Mouse (Mus musculus) forebrain, embryonic 10.5 days (tissue): ENCODE measurements around the gene Ccdc40. TPM values are rescaled to one million over a fixed set of nuclear protein-coding genes. Genes with fewer than 3 reads are reported as not detected.

Source experiments
- DNase-seq: peaks from one replicate; pipeline ENCODE4 v3.0.0-alpha.2; 2017; ENCODE audit warnings: low spot score; ENCODE audit errors: extremely low spot score
- H3K27ac ChIP-seq: fragments of 300-500 bp; sonication (generic); 2 replicates; pipeline ENCODE4 v1.5.1; 2016; ENCODE audit warnings: mild to moderate bottlenecking
- H3K27me3 ChIP-seq: fragments of 300-500 bp; sonication (generic); 2 replicates; pipeline ENCODE4 v1.6.1; 2016; ENCODE audit warnings: mild to moderate bottlenecking; ENCODE audit not compliant: poor library complexity, severe bottlenecking
- H3K36me3 ChIP-seq: fragments of 300-500 bp; sonication (generic); replicated peaks from 2 replicates; pipeline ENCODE4 v1.6.1; 2016; ENCODE audit warnings: mild to moderate bottlenecking, moderate library complexity
- H3K4me1 ChIP-seq: fragments of 300-500 bp; sonication (generic); 2 replicates; pipeline ENCODE4 v1.6.1; 2016
- H3K4me3 ChIP-seq: fragments of 300-500 bp; sonication (generic); 2 replicates; pipeline ENCODE4 v1.5.1; 2016; ENCODE audit warnings: mild to moderate bottlenecking, moderate library complexity
- H3K9me3 ChIP-seq: fragments of 300-500 bp; sonication (generic); 2 replicates; pipeline ENCODE4 v1.6.1; 2016; ENCODE audit warnings: mild to moderate bottlenecking, moderate library complexity
- WGBS: fragments of 180-500 bp; shearing (Covaris S2); methylation state at CpG from one replicate; pipeline ENCODE4 v1.1.7; 2016; 5-methylcytosine and 5-hydroxymethylcytosine counted together
- polyA plus RNA-seq: library from polyadenylated mRNA; unstranded; fragments of >200 nt; fragmentation: Nextera tagmentation; extraction: Ambion mirVana; gene quantifications from 2 replicates; pipeline ENCODE4 v1.2.1, GENCODE M21; 2016

Ccdc40 gene
- 23.1 and 23.6 TPM in 2 replicates for polyA plus RNA-seq

DNA sequence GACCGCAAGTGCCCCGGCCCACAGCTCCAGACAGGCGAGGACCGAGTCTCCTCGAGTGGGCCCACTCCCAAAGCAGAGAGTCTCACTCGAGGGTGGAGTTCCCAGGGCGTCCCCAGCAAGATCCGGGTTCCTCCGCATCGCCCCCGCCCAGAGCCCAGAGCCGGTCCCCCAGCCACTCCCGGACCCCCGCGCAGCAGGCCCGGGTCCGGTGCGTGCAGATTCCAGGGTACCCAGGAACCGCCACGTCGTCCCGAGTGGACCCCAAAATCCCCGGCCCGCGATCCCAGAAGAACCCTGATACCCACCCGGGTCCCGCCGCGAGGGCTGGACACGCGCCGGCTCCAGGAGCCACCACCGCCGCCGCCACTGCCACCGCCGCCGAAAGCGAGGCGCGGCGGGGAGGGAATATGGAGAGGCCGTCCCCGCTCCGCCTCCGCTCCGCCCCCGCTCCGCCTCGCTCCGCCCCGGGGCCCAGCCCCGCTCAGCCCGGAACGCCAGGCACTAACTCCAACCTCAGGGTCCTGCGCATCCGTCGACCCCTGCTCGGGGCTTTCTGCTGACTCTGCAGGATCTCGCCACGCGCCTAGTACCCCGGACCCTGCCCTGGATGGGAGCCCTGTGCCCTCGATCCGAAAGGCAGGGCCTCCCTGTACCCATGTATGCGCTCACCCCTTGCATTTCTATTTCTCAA lies at the start of gene Ccdc40, which contains the start of gene Tbc1d16:
Gene Ccdc40 (plus strand): TSS at position 482 of the 691 bp plus-strand sequence.
Gene Tbc1d16 (minus strand): TSS at position 409 of the 691 bp plus-strand sequence.
- Histone ChIP-seq H3K4me3 (peak within 1 kb of the TSS; percentile 79), H3K4me1 (peaks cover 64% of the 10 kb centered on the region), H3K36me3 (peaks cover 42% of the 10 kb centered on the region), H3K9me3 (no peaks in the 10 kb centered on the region), H3K27ac (peak within 1 kb of the TSS; percentile 92), H3K27me3 (no peaks in the 10 kb centered on the region)
- under 1% methylated on average over 66 of the region's 66 CpGs for WGBS
- peak; percentile 86 for DNase-seq

DNA sequence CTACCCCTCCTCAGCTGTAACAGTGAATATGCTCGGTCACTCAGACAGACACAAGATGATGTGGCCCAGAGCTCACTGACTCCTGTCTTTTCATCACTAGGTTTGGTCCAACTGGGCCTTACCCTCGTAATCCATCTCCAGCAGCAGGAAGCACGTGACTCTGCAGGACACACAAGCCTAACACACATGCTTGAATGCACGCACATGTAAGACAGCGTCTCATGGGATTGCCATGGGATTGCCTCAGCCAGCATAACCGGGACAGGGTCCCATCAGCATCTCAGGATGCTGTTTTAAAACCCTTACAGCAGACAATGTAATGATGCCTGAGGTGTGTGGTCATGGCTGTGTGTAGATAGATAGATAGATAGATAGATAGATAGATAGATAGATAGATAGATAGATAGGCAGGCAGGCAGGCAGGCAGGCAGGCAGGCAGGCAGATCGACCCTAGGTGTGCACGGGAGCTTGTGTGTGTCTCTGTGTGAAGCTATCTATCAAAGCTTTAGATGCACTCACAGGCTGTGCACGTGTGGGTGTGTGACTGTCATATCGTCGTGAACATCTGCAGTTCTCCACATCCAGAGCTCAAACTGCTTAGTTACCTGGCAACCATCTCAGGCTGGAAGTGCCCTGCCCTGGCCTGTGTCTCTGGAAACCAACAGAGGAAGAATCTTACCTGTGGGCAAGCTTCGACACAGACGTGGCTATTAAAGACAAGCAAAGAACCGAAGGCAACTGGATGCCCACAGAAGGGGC lies 47.4 kb upstream of the Ccdc40 start:
- peaks cover 60% of the 10 kb centered on the region for H3K4me1 ChIP-seq
- WGBS, result 92% methylated on average over 14 of the region's 14 CpGs

DNA sequence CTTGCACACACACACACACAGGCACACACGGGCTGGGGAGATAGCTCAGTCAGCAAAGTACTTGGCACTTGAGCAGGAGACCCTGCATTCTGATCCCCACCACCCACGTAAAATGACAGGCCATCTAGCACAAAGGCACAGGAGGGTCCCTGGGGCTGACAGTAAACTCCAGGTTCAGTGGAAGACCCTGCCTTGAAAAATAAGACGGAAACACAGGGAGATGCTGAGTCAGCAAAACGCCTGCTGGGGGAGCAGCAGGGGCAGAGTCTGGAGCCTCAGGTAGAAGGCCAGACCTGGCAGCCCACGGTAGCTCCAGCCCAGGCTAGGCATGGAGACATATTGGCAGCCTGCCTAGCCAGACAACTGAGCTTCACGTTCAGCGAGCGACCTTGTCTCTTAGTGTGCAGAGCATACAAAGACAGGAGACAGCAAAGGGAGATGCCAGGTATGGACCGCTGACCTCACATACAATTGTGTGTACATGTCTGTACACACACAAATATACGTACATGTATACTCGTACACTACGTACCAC lies 46.4 kb upstream of the Ccdc40 start:
- Histone ChIP-seq H3K27ac (no peak overlapping the region), H3K36me3 (peaks cover 38% of the 10 kb centered on the region), H3K4me3 (no peak overlapping the region), H3K9me3 (no peaks in the 10 kb centered on the region), H3K27me3 (no peaks in the 10 kb centered on the region), H3K4me1 (peaks cover 53% of the 10 kb centered on the region)
- DNase-seq, result no peak
- WGBS, result 88% methylated on average over 12 of the region's 12 CpGs

More for the DNA sequence above, 47.4 kb upstream of the Ccdc40 start:
- H3K4me3 ChIP-seq, result no peak overlapping the region
- no peak overlapping the region for H3K27ac ChIP-seq
- DNase-seq, result no peak
- H3K9me3 ChIP-seq, result no peaks in the 10 kb centered on the region
- no peaks in the 10 kb centered on the region for H3K27me3 ChIP-seq
- peaks cover 42% of the 10 kb centered on the region for H3K36me3 ChIP-seq

DNA sequence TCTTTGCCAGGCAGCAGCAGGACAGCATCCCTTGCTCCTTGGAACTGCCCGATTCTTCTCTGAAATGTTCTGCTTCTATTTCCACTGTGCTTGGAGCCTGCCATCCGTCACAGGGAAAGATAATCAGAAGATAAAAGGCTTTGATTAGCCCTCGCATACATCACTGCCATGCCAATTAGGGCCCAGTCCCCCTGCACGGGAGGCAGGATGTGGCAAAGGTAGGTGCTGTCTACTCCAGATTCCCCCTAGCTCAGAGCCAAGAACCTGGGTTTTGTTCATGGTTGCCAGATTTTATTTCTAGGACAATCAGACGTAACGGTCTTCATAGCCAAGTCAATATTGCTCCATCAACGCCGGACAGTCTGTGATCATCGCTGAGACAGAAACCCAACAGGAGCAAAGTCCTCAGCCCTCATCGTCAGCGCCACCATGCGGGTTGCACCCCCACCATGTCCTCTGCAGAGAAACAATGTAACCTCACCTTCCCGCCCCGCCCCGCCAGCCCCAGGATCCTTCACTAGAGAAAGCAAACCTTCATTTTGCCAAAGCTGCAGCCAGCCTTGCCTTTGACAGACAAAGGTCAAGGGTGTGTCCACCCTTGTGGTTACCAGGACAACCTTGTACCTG lies 44.6 kb upstream of the Ccdc40 start:
- no peak for DNase-seq
- Histone ChIP-seq H3K4me3 (no peak overlapping the region), H3K9me3 (no peaks in the 10 kb centered on the region), H3K4me1 (peaks cover 54% of the 10 kb centered on the region), H3K27ac (no peak overlapping the region), H3K36me3 (peaks cover 37% of the 10 kb centered on the region), H3K27me3 (0 out of 2 replicates have a peak, but pooled peaks cover 7% of the 10 kb centered on the region)
- 83% methylated on average over 15 of the region's 15 CpGs for WGBS

DNA sequence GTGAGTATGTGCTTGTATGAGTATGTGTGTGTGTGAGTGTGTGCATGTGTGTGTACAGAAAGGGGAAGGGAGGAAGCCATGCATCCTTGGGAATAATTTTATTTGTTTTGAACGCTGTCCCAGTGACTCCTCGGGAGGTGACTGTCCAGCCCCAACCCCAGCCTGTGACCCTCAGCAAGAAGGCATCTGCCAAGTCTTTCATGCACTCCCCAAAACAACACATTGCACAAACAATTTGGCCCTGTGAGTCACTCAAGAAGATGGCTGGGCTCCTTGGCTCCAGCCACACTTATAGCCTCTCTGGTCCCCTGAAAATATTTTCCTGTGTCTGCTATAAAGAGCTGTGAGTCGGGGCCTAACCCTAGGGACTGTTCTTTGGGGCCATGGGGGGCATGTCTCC lies 42.0 kb upstream of the Ccdc40 start:
- 0 out of 2 replicates have a peak, but pooled peaks cover 12% of the 10 kb centered on the region for H3K27me3 ChIP-seq
- WGBS, result 88% methylated on average over 3 of the region's 3 CpGs
- H3K4me1 ChIP-seq, result peaks cover 60% of the 10 kb centered on the region
- H3K9me3 ChIP-seq, result no peaks in the 10 kb centered on the region
- DNase-seq, result no peak
- 0 out of 2 replicates have a peak overlapping the region, but pooled peaks have one; percentile 40 for H3K27ac ChIP-seq
- H3K36me3 ChIP-seq, result peaks cover 13% of the 10 kb centered on the region
- H3K4me3 ChIP-seq, result no peak overlapping the region

DNA sequence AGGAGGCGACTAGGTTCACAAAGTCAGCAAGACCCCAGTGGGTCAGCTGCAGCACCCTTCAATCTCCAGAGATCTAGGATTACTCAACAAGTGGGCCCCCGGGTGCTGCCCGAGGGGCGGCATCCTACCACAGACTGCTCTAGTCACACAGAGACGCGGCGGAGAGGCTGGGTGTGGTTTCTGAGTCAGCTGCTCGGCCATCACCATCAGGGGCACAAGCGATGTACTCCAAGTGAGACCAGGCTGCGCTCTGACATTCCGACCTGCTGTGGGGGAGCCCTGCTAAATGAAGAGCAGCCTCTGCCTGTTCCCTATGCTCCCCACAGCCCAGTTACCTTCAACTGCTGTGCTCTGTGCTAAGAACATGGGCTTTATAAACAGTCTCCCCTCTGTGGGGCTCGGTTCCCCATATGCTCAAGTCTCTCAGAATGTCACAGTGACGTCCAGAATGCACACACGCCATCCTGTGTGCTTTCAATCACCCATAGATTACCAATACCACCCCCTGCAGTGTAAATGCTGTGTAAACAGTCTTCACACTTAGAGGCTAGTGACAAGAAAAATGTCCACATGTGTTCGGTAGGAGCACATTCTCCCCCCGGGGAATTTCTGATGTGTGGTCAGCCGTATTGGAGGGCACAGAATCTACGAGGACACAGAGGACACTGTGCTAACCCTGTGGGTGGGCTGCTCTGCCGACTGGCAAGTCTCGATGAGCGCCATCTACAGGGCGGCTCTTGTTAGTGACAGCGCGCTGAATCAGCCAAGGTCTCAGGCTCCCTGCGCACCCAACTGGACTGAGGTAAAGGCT lies 41.2 kb upstream of the Ccdc40 start:
- Histone ChIP-seq H3K36me3 (peaks cover 15% of the 10 kb centered on the region), H3K9me3 (no peaks in the 10 kb centered on the region), H3K4me1 (peaks cover 60% of the 10 kb centered on the region), H3K27ac (peak overlapping the region; percentile 40; the same call in 1 of the 2 replicates), H3K27me3 (0 out of 2 replicates have a peak, but pooled peaks cover 12% of the 10 kb centered on the region), H3K4me3 (no peak overlapping the region)
- DNase-seq, result peak; percentile 68
- 50% methylated on average over 25 of the region's 25 CpGs for WGBS

DNA sequence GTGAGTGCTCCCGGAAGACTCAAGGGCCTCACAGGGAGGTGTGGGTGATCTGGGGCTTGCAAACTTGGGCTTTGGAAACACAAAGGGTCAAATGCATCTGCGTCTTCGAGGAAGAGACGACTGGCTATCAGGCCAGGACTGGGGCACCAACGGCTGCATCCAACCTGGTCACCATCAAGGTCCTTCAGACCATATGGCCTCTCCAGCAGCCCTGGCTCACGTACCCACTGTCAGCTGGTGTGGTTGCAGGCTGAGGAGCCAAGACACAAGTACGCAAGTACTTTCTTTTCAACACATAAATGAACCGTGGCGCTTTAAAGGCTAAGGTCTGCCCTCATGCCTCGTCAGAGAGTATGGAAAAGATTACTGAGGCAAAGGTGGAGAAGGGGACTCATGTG lies 40.6 kb upstream of the Ccdc40 start:
- no peak for DNase-seq
- peaks cover 57% of the 10 kb centered on the region for H3K4me1 ChIP-seq
- 0 out of 2 replicates have a peak, but pooled peaks cover 12% of the 10 kb centered on the region for H3K27me3 ChIP-seq

DNA sequence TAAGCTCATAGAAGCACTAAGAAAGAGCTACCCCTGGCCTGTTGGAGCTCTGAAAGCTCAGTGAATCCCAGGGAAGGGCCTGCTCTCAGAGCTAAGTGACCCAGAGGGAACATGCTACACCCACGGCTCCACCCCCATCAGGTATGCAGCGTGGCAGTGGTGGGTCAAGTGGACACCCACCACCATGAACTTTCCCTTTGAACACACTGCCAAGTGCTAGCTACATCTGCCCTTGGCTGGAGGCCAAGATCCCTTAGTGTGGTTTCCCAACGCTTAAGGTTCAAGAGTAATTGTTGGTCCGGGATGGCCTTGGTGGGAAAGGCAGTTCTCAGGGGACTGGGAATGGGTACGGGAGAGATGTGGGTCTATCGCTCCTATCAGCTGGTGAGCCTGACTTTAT lies 40.0 kb upstream of the Ccdc40 start:
- H3K36me3 ChIP-seq, result peaks cover 16% of the 10 kb centered on the region
- 0 out of 2 replicates have a peak, but pooled peaks cover 12% of the 10 kb centered on the region for H3K27me3 ChIP-seq
- H3K9me3 ChIP-seq, result no peaks in the 10 kb centered on the region
- DNase-seq, result no peak
- peaks cover 52% of the 10 kb centered on the region for H3K4me1 ChIP-seq
- H3K27ac ChIP-seq, result no peak overlapping the region
- WGBS, result 90% methylated on average over 6 of the region's 6 CpGs
- no peak overlapping the region for H3K4me3 ChIP-seq

More for the DNA sequence above, 40.6 kb upstream of the Ccdc40 start:
- 55% methylated on average over 10 of the region's 10 CpGs for WGBS
- Histone ChIP-seq H3K9me3 (no peaks in the 10 kb centered on the region), H3K36me3 (peaks cover 16% of the 10 kb centered on the region), H3K27ac (no peak overlapping the region), H3K4me3 (no peak overlapping the region)

DNA sequence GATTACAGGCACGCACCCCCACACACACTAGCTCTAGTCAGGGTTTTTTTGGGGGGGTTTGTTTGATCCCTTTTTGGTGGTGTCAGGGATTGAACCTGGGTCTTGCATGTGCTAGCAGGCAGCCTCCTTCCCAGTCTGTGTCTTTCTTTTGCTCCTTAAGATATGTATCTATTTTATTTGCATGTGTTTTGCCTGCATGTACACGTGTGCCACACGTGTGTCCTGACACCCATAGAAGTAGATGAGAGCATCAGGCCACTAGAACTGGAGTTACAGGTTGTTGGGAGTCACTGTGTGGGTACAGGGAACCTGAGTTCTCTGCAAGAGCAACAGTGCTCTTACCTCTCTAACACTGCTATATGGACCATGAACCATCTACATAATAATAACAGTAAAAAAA lies 39.1 kb upstream of the Ccdc40 start:
- Histone ChIP-seq H3K27ac (no peak overlapping the region), H3K4me1 (peaks cover 42% of the 10 kb centered on the region), H3K36me3 (peaks cover 16% of the 10 kb centered on the region), H3K27me3 (0 out of 2 replicates have a peak, but pooled peaks cover 12% of the 10 kb centered on the region), H3K9me3 (no peaks in the 10 kb centered on the region), H3K4me3 (no peak overlapping the region)
- no peak for DNase-seq
- WGBS, result 88% methylated on average over 3 of the region's 3 CpGs

DNA sequence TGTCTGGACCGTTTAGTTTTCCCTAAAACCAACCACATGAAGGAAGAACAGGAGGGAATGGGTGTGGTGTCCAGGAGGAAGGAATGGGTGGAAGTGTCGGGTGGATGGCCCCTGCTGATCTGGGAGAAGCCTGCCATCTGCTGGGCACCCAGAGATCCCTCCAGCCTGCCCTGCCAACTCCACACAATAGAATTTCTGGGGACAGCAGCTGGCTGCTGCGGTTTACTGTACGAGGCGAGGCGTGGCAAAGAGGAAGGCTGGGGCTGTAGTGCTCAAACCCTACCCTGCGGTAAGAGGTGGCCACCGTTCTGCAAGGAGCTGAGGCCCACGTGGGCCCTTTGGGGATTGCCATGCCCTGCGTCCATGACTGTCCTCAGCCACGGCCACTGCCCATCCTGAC lies 37.9 kb upstream of the Ccdc40 start:
- 50% methylated on average over 11 of the region's 11 CpGs for WGBS
- peak; percentile 52 for DNase-seq
- Histone ChIP-seq H3K4me3 (no peak overlapping the region), H3K4me1 (peaks cover 38% of the 10 kb centered on the region), H3K27me3 (0 out of 2 replicates have a peak, but pooled peaks cover 12% of the 10 kb centered on the region), H3K27ac (peak overlapping the region; percentile 63; the same call in 1 of the 2 replicates), H3K36me3 (peaks cover 22% of the 10 kb centered on the region), H3K9me3 (no peaks in the 10 kb centered on the region)

DNA sequence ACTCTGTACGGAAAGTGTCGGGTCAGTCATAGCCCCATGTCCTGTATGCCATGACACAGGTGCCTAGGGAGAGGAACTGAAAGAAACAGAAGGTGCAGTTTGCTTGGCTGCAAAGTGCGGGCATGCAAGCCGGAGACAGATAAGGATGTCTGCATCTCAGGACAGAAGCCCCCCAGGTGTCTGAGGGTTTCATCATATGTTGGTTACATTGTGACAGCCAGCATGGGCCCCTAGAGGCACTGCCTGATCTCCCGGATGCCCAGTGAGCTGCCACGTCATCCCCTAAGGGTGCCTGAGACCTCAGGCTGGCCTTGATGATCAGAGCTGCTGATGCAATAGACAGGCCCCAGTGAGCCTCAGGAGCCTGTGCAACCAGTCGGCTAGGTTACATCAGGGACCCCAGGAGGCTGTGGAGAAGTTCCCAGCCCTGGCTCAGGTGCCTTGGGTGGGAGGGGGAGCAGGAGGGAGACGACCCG lies 36.7 kb upstream of the Ccdc40 start:
- WGBS, result 88% methylated on average over 9 of the region's 9 CpGs
- H3K4me1 ChIP-seq, result peaks cover 38% of the 10 kb centered on the region
- no peak overlapping the region for H3K27ac ChIP-seq
- 0 out of 2 replicates have a peak, but pooled peaks cover 12% of the 10 kb centered on the region for H3K27me3 ChIP-seq
- no peak overlapping the region for H3K4me3 ChIP-seq
- peaks cover 20% of the 10 kb centered on the region for H3K36me3 ChIP-seq
- DNase-seq, result no peak
- no peaks in the 10 kb centered on the region for H3K9me3 ChIP-seq
